Mouse (Mus musculus) gastrocnemius, postnatal 14 days (tissue): ENCODE measurements around the gene Vmn2r41. TPM values are rescaled to one million over a fixed set of nuclear protein-coding genes. Genes with fewer than 3 reads are reported as not detected.
A peak's percentile ranks its signal among the peaks of the same experiment; 100 is the strongest.
"Not testable (repeated sequence)": the region's sequence is repeated elsewhere in the genome, so short reads cannot be mapped to it uniquely, and the experiment has no call there.

Experiments used
- DNase-seq: peaks from one replicate; pipeline ENCODE4 v3.0.0; 2021; ENCODE audit warnings: mixed read lengths
- intact Hi-C: fragments of 180-260 bp; cut with DNase I; formaldehyde crosslinking; loops from one replicate; pipeline ENCODE4 v1.15.1; 2025; ENCODE audit warnings: low total_unique reads
- long read RNA-seq, 2 experiments: library from polyadenylated mRNA; stranded (forward); transcript quantifications; one replicate each; pipeline ENCODE4 v2.0.0; 2021
- total RNA-seq, 2 experiments: library from RNA; stranded (reverse); gene quantifications; 2 replicates each; pipeline ENCODE4 v1.2.3; 2021

Gene Vmn2r41
- not detected for total RNA-seq
- long read RNA-seq, experiment 1 = 0 reads
- long read RNA-seq, experiment 2 = 0 reads

GRCm38 (mm10) chr7:8161554-8161953 lies at the start of gene Vmn2r41:
TSS of gene Vmn2r41 (minus strand) at chr7:8161654.
- intact Hi-C loops = not testable (repeated sequence)

GRCm38 (mm10) chr7:8200220-8200619 lies 38.8 kb upstream of the Vmn2r41 start, which contains the start of gene Vmn2r42:
TSS of gene Vmn2r42 (minus strand) at chr7:8200320.
- DNase-seq, intact Hi-C loops: not testable (repeated sequence)

More at GRCm38 (mm10) chr7:8161554-8161953, at the start of gene Vmn2r41:
- not testable (repeated sequence) for DNase-seq

DNA sequence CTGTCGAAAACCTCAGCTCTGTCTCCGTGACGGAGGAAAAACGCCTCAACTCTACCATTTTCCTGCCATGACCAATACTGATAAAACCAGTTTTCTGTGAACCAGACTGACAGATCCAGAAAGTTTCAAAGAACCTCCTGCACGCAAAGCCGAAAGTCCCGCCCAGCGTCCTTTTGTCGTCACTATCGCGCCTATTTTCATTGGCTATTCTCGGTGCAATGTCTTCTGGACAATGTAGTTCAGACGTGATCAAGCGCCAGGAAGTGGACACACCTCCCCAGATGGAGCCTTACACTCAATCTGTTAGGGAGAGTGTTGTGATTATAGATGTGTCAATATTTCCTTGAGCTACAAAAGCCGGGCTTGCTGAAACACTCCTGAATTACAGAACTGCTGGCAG lies 68.6 kb downstream of the Vmn2r41 start:
- intact Hi-C loops = not testable (repeated sequence)
- peak; percentile 6 for DNase-seq

Other genes starting within 250 kb of the Vmn2r41 start
- not detected for gene Vmn2r42, start 38.7 kb upstream of the Vmn2r41 start, total RNA-seq
- gene Vmn2r43, start 98.9 kb upstream of the Vmn2r41 start, total RNA-seq = not detected
- not detected for gene Vmn2r44, start 221.7 kb upstream of the Vmn2r41 start, total RNA-seq